Mouse (Mus musculus) NIH3T3 (cell line): ENCODE results near the gene Sass6.
"Not testable (repeated sequence)": the region's sequence is repeated elsewhere in the genome, so short reads cannot be mapped to it uniquely, and the experiment has no call there.

Experiments used
- DNase-seq: peaks from one replicate; pipeline ENCODE4 v3.0.0-alpha.2; 2012; ENCODE audit warnings: low read depth

Gene Sass6

GRCm38 (mm10) chr3:116632971-116633370, 38.2 kb downstream of the Sass6 start:
- DNase-seq, result peak; percentile 44

- no peak for DNase-seq
Observed at GRCm38 (mm10) chr3:116634091-116634490, 39.3 kb downstream of the Sass6 start.

GRCm38 (mm10) chr3:116634853-116635252, 40.1 kb downstream of the Sass6 start:
- DNase-seq, result no peak

- DNase-seq, result no peak
Observed at GRCm38 (mm10) chr3:116635799-116636198, 41.0 kb downstream of the Sass6 start.

- DNase-seq, result no peak
Observed at GRCm38 (mm10) chr3:116637693-116638476, 43.1 kb downstream of the Sass6 start.

- no peak for DNase-seq
Observed at GRCm38 (mm10) chr3:116638572-116638971, 43.8 kb downstream of the Sass6 start.

- no peak for DNase-seq
Observed at GRCm38 (mm10) chr3:116640024-116640423, 45.2 kb downstream of the Sass6 start.

GRCm38 (mm10) chr3:116641811-116642371, 47.1 kb downstream of the Sass6 start:
- DNase-seq, result no peak

- no peak for DNase-seq
Observed at GRCm38 (mm10) chr3:116642373-116642772, 47.6 kb downstream of the Sass6 start.

- no peak for DNase-seq
Observed at GRCm38 (mm10) chr3:116646387-116646786, 51.6 kb downstream of the Sass6 start.

- no peak for DNase-seq
Observed at GRCm38 (mm10) chr3:116648805-116649204, 54.0 kb downstream of the Sass6 start.

- DNase-seq, result no peak
Observed at GRCm38 (mm10) chr3:116650698-116651097, 55.9 kb downstream of the Sass6 start.

- peak; percentile 44 for DNase-seq
Observed at GRCm38 (mm10) chr3:116652033-116652446, 57.3 kb downstream of the Sass6 start.

- DNase-seq, result no peak
Observed at GRCm38 (mm10) chr3:116653278-116653945, 58.6 kb downstream of the Sass6 start.

GRCm38 (mm10) chr3:116654051-116654450, 59.3 kb downstream of the Sass6 start:
- not testable (repeated sequence) for DNase-seq

- DNase-seq, result no peak
Observed at GRCm38 (mm10) chr3:116656184-116656965, 61.6 kb downstream of the Sass6 start.

GRCm38 (mm10) chr3:116658928-116659565, 64.3 kb downstream of the Sass6 start:
- no peak for DNase-seq

- DNase-seq, result no peak
Observed at GRCm38 (mm10) chr3:116659856-116660430, 65.2 kb downstream of the Sass6 start.

- DNase-seq, result no peak
Observed at GRCm38 (mm10) chr3:116661288-116661869, 66.6 kb downstream of the Sass6 start.

GRCm38 (mm10) chr3:116661870-116662414, 67.2 kb downstream of the Sass6 start:
- no peak for DNase-seq

- DNase-seq, result peak; percentile 98
Observed at GRCm38 (mm10) chr3:116662463-116662863, 67.7 kb downstream of the Sass6 start, which contains the start of gene Mfsd14a. TSS of gene Mfsd14a (minus strand) at chr3:116662677.
